Mouse (Mus musculus) MEL-GATA-1-ER (cell line): ENCODE results near the gene Gan.

ENCODE experiments used
- DNase-seq: peaks from one replicate; pipeline ENCODE4 v3.0.0-alpha.2; 2012; ENCODE audit warnings: low read depth; ENCODE audit errors: extremely low read depth

Gene Gan

GRCm38 (mm10) chr8:117198141-117198935 lies 40.4 kb downstream of the Gan start:
- DNase-seq, result peak; percentile 97

GRCm38 (mm10) chr8:117199658-117200057 lies 41.7 kb downstream of the Gan start:
- no peak for DNase-seq

- no peak for DNase-seq
Measured at GRCm38 (mm10) chr8:117200346-117200745, 42.4 kb downstream of the Gan start.

- peak; percentile 66 for DNase-seq
Measured at GRCm38 (mm10) chr8:117200803-117201202, 42.9 kb downstream of the Gan start.

GRCm38 (mm10) chr8:117201221-117202017 lies 43.5 kb downstream of the Gan start:
- DNase-seq, result peak; percentile 93

- DNase-seq, result no peak
Measured at GRCm38 (mm10) chr8:117203085-117203484, 45.1 kb downstream of the Gan start.

GRCm38 (mm10) chr8:117205884-117206283 lies 47.9 kb downstream of the Gan start:
- no peak for DNase-seq

GRCm38 (mm10) chr8:117206636-117207035 lies 48.7 kb downstream of the Gan start:
- DNase-seq, result no peak

GRCm38 (mm10) chr8:117209150-117209549 lies 51.2 kb downstream of the Gan start:
- DNase-seq, result peak; percentile 49

- no peak for DNase-seq
Measured at GRCm38 (mm10) chr8:117212100-117212499, 54.2 kb downstream of the Gan start.

- no peak for DNase-seq
Measured at GRCm38 (mm10) chr8:117217724-117218123, 59.8 kb downstream of the Gan start.

GRCm38 (mm10) chr8:117222396-117222795 lies 64.5 kb downstream of the Gan start:
- DNase-seq, result no peak

- DNase-seq, result peak; percentile 70
Measured at GRCm38 (mm10) chr8:117224630-117225029, 66.7 kb downstream of the Gan start.

- no peak for DNase-seq
Measured at GRCm38 (mm10) chr8:117226306-117226705, 68.4 kb downstream of the Gan start.

GRCm38 (mm10) chr8:117227339-117227738 lies 69.4 kb downstream of the Gan start:
- no peak for DNase-seq

- no peak for DNase-seq
Measured at GRCm38 (mm10) chr8:117233199-117233598, 75.3 kb downstream of the Gan start.

- no peak for DNase-seq
Measured at GRCm38 (mm10) chr8:117236531-117236930, 78.6 kb downstream of the Gan start.

GRCm38 (mm10) chr8:117240326-117240725 lies 82.4 kb downstream of the Gan start:
- no peak for DNase-seq

- no peak for DNase-seq
Measured at GRCm38 (mm10) chr8:117240841-117241494, 83.0 kb downstream of the Gan start.

- DNase-seq, result no peak
Measured at GRCm38 (mm10) chr8:117241848-117242247, 83.9 kb downstream of the Gan start.

GRCm38 (mm10) chr8:117242286-117242685 lies 84.4 kb downstream of the Gan start:
- DNase-seq, result no peak

GRCm38 (mm10) chr8:117244601-117245000 lies 86.7 kb downstream of the Gan start:
- no peak for DNase-seq
